Mouse (Mus musculus) gastrocnemius, postnatal 25 days (tissue): ENCODE measurements around the gene Rabl3. TPM values are rescaled to one million over a fixed set of nuclear protein-coding genes. Genes with fewer than 3 reads are reported as not detected.

Experiments used
- DNase-seq: peaks from one replicate; pipeline ENCODE4 v3.0.0; 2022
- total RNA-seq, 2 experiments: library from RNA; stranded (reverse); gene quantifications; 1 replicate in 1 of 2; 2 replicates in 1 of 2; pipeline ENCODE4 v1.2.3; 2021

The Rabl3 gene
- total RNA-seq, 2 experiments from 2014 or later, result 5.0 to 5.6 TPM

- no peak for DNase-seq
Observed at GRCm38 (mm10) chr16:37597412-37597811, 57.7 kb downstream of the Rabl3 start.

GRCm38 (mm10) chr16:37598463-37598862, 58.8 kb downstream of the Rabl3 start:
- no peak for DNase-seq

- DNase-seq, result no peak
Observed at GRCm38 (mm10) chr16:37599326-37599725, 59.6 kb downstream of the Rabl3 start.

- DNase-seq, result no peak
Observed at GRCm38 (mm10) chr16:37603431-37603830, 63.7 kb downstream of the Rabl3 start.

- no peak for DNase-seq
Observed at GRCm38 (mm10) chr16:37604243-37604642, 64.6 kb downstream of the Rabl3 start.

- no peak for DNase-seq
Observed at GRCm38 (mm10) chr16:37610333-37610732, 70.6 kb downstream of the Rabl3 start.

GRCm38 (mm10) chr16:37611072-37611471, 71.4 kb downstream of the Rabl3 start:
- DNase-seq, result no peak

GRCm38 (mm10) chr16:37612013-37612412, 72.3 kb downstream of the Rabl3 start:
- DNase-seq, result no peak

GRCm38 (mm10) chr16:37614540-37614939, 74.9 kb downstream of the Rabl3 start:
- no peak for DNase-seq

- DNase-seq, result no peak
Observed at GRCm38 (mm10) chr16:37615429-37615828, 75.7 kb downstream of the Rabl3 start.

GRCm38 (mm10) chr16:37616104-37616503, 76.4 kb downstream of the Rabl3 start:
- no peak for DNase-seq

GRCm38 (mm10) chr16:37617695-37618094, 78.0 kb downstream of the Rabl3 start:
- peak; percentile 7 for DNase-seq

Other genes with a start within 250 kb of the Rabl3 start
- gene Stxbp5l, start 154.9 kb upstream of the Rabl3 start, total RNA-seq, result under 1 TPM in 1 of 2 experiments, not detected in 1; 0.16 TPM
- gene Gtf2e1, start 96 bp upstream of the Rabl3 start, total RNA-seq, result 1 to 10 TPM; 6.3 to 7.4 TPM
- not detected for gene Hgd, start 40.3 kb downstream of the Rabl3 start, total RNA-seq
- gene Ndufb4, start 114.6 kb downstream of the Rabl3 start, total RNA-seq, result 100 to 1,000 TPM; 165 to 174 TPM
- gene Fstl1, start 237.0 kb downstream of the Rabl3 start, total RNA-seq, result 100 to 1,000 TPM in 1 of 2 experiments, 10 to 100 TPM in 1; 90.0 to 135 TPM